In genomic region chr10:91162077-91162476, GRCm38 (mm10) we compare ENCODE assay signal across 21 mouse cellular contexts. TPM values are rescaled to one million over a fixed set of nuclear protein-coding genes. Genes with fewer than 3 reads are reported as not detected.
DNase-seq lines count a peak whose midpoint lies in the region; ATAC-seq and TF ChIP-seq lines count a peak whose summit lies in the region.
"Had no signal": no experiment of that assay in that cellular context is flagged by ENCODE, and none has a peak within 500 bp of the region (broad histone marks: within the 10 kb centered on the region; RNA-seq: fewer than 3 reads in every experiment).

No protein-coding gene starts in this region.

- H3K36me3 ChIP-seq in intestine, postnatal 0 days (ENCODE audit: control insufficient read depth, insufficient read depth): peaks cover 52% of the 10 kb centered on the region

- 0 out of 2 replicates have a peak, but pooled peaks cover 8% of the 10 kb centered on the region for H3K4me1 ChIP-seq in intestine, postnatal 0 days (replicated peaks; ENCODE audit: control insufficient read depth, insufficient read depth, low read length)

- WGBS in intestine, postnatal 0 days: 49% methylated on average over 11 of the region's 11 CpGs

- no peak overlapping the region for H3K4me3 ChIP-seq in intestine, postnatal 0 days (ENCODE audit: low read depth, low read length)
- H3K4me3 ChIP-seq: forebrain, embryonic 13.5 days; heart, embryonic 12.5 days; hindbrain, embryonic 13.5 days; limb, embryonic 12.5 days had no signal

- TF ChIP-seq CTCF in intestine, postnatal 0 days (IDR thresholded peaks at IDR 0.05; ENCODE audit: low read depth): no peak

- H3K27ac ChIP-seq in intestine, postnatal 0 days (ENCODE audit: low read depth, low read length): peak overlapping the region; percentile 79
- H3K27ac ChIP-seq: forebrain, embryonic 13.5 days; hindbrain, embryonic 13.5 days; kidney, postnatal 0 days; limb, embryonic 12.5 days had no signal

- no peak overlapping the region for H3K9ac ChIP-seq in intestine, postnatal 0 days (ENCODE audit: low read depth, low read length)
- H3K9ac ChIP-seq: forebrain, embryonic 13.5 days; heart, embryonic 12.5 days; hindbrain, embryonic 13.5 days; limb, embryonic 12.5 days; lung, embryonic 14.5 days had no signal

- no peaks in the 10 kb centered on the region for H3K27me3 ChIP-seq in intestine, postnatal 0 days (replicated peaks; ENCODE audit: control insufficient read depth, insufficient read depth, low read length)
- H3K27me3 ChIP-seq: forebrain, embryonic 13.5 days; heart, embryonic 12.5 days; hindbrain, embryonic 13.5 days; limb, embryonic 12.5 days; Patski had no signal

- peak; percentile 42 for DNase-seq in layer of hippocampus, adult 9-11 months
- DNase-seq in layer of hippocampus, postnatal 14 days (ENCODE audit: low spot score in 2 of 2): no peak
- peak; percentile 65 for DNase-seq in c-Kit-positive CD71-positive TER-119-negative erythroid progenitor cells, embryonic 14.5 days (ENCODE audit: low read depth)
- DNase-seq in adrenal gland, adult 2 months: no peak
- DNase-seq: adrenal gland, postnatal 10 days; cerebellum, adult 2 months; heart, postnatal 14 days; lung, embryonic 14.5 days; lung, postnatal 36 days; spleen, adult 18-20 months; thymus, postnatal 25 days had no signal

- peak; percentile 77 for ATAC-seq in intestine, postnatal 0 days
- ATAC-seq in megakaryocyte-erythroid progenitor cell, adult 5-6 weeks (replicated peaks; ENCODE audit: low FRiP score, low TSS enrichment, poor library complexity, severe bottlenecking): peak; percentile 43; the same call in 1 of the 2 replicates
- ATAC-seq in erythroblast, adult 5-6 weeks (replicated peaks; ENCODE audit: low FRiP score, poor library complexity, severe bottlenecking): no peak
- ATAC-seq: forebrain, embryonic 13.5 days; Patski had no signal

- H3K9me3 ChIP-seq in intestine, postnatal 0 days (ENCODE audit: control insufficient read depth): no peaks in the 10 kb centered on the region
- H3K9me3 ChIP-seq: forebrain, embryonic 13.5 days; heart, embryonic 12.5 days; hindbrain, embryonic 13.5 days had no signal

- H3K4me2 ChIP-seq in intestine, postnatal 0 days (replicated peaks; ENCODE audit: low read depth): no peak overlapping the region
- H3K4me2 ChIP-seq: forebrain, embryonic 13.5 days; heart, embryonic 12.5 days; hindbrain, embryonic 13.5 days; limb, embryonic 12.5 days; lung, embryonic 14.5 days; midbrain, embryonic 11.5 days had no signal

RNA-seq across cellular contexts. Expression of gene Tmpo, which starts 19.0 kb away (rescaled TPM):
- total RNA-seq in layer of hippocampus, postnatal 14 days (2021): 10 to 100 TPM; 29.6 to 38.5 TPM
- polyA plus RNA-seq in intestine, postnatal 0 days (2015; fragmentation: Nextera tagmentation; extraction: Ambion mirVana): 57.7 and 59.7 TPM in 2 replicates
- total RNA-seq in megakaryocyte-erythroid progenitor cell, adult 5-6 weeks (2014; fragmentation: Nextera tagmentation): 267 and 268 TPM in 2 replicates
- 469 and 547 TPM in 2 replicates for total RNA-seq in megakaryocyte-erythroid progenitor cell, adult 5-6 weeks (2017)
- total RNA-seq in adrenal gland, adult 2 months (2021): 10 to 100 TPM; 68.0 to 90.6 TPM
- polyA plus RNA-seq in adrenal gland, adult 2 months (2012; rRNA removed): 41.1 and 41.4 TPM in 2 replicates
- 114 and 144 TPM in 2 replicates for total RNA-seq in erythroblast, adult 5-6 weeks (2015; ENCODE audit: low replicate concordance)
- 181 and 340 TPM in 2 replicates for total RNA-seq in erythroblast, adult 5-6 weeks (2017; ENCODE audit: low replicate concordance)

RNA-seq across cellular contexts. Expression of gene Slc25a3, which starts 38.2 kb away (rescaled TPM):
- 100 to 1,000 TPM; 567 to 579 TPM for total RNA-seq in layer of hippocampus, postnatal 14 days (2021)
- 1,127 and 1,178 TPM in 2 replicates for polyA plus RNA-seq in intestine, postnatal 0 days (2015; fragmentation: Nextera tagmentation; extraction: Ambion mirVana)
- total RNA-seq in megakaryocyte-erythroid progenitor cell, adult 5-6 weeks (2014; fragmentation: Nextera tagmentation): 582 and 663 TPM in 2 replicates
- total RNA-seq in megakaryocyte-erythroid progenitor cell, adult 5-6 weeks (2017): 247 and 338 TPM in 2 replicates
- 1,000 to 10,000 TPM; 1,193 to 1,310 TPM for total RNA-seq in adrenal gland, adult 2 months (2021)
- 1,760 and 3,093 TPM in 2 replicates for polyA plus RNA-seq in adrenal gland, adult 2 months (2012; rRNA removed)
- total RNA-seq in erythroblast, adult 5-6 weeks (2015; ENCODE audit: low replicate concordance): 113 and 194 TPM in 2 replicates
- total RNA-seq in erythroblast, adult 5-6 weeks (2017; ENCODE audit: low replicate concordance): 46.6 and 48.1 TPM in 2 replicates

Comparison
In these comparisons a context has a peak if more than half of its experiments do, and no peak if none do; other contexts are left out.
1. DNase-seq: peak in layer of hippocampus, adult 9-11 months (single experiment) and c-Kit-positive CD71-positive TER-119-negative erythroid progenitor cells, embryonic 14.5 days (single experiment); none in layer of hippocampus, postnatal 14 days (0 of 2) and adrenal gland, adult 2 months (single experiment).